Mouse (Mus musculus): ENCODE data around the gene Gm11541.

Gene Gm11541

DNA sequence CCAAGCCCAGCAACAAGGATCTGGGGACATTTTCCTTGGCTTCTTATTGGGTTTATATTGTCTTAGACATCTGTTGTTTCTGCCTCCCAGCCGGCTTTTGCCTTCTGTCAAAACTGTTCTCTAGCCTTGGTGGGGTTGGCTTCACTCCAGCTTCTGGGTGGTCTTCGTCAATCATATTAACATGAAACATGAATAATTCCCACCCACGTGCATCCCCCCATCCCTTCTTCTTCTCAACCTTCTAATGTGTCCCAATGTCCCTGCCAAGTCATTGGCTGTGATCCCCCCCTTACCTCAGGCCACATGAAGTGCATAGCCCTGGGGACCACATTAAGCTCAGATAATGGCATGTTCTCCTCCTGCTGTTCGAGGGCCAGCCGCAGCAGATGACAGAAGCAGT, at the start of gene Gm11541:
Gene Gm11541, minus strand, starts transcription at position 28 of the 400 bp plus-strand sequence.
- in situ Hi-C loops (cut with MboI; ENCODE audit: low pct_unique_long_range_greater_than_20kb in 1 of 2, low sequenced_read_pairs in 2 of 2, unreplicated experiment in 1 of 2): no loop called here

GRCm38 (mm10) chr11:94752946-94753713, 48.8 kb upstream of the Gm11541 start:
- in situ Hi-C loops (cut with MboI; ENCODE audit: low pct_unique_long_range_greater_than_20kb in 1 of 2, low sequenced_read_pairs in 2 of 2, unreplicated experiment in 1 of 2): no loop called here

- in situ Hi-C loops (cut with MboI; ENCODE audit: low pct_unique_long_range_greater_than_20kb in 1 of 2, low sequenced_read_pairs in 2 of 2, unreplicated experiment in 1 of 2): no loop called here
These were observed 37.5 kb upstream of the Gm11541 start, which contains the start of gene Cdc34b for GRCm38 (mm10) chr11:94741732-94742272. Gene Cdc34b (plus strand): TSS chr11:94741782.

DNA sequence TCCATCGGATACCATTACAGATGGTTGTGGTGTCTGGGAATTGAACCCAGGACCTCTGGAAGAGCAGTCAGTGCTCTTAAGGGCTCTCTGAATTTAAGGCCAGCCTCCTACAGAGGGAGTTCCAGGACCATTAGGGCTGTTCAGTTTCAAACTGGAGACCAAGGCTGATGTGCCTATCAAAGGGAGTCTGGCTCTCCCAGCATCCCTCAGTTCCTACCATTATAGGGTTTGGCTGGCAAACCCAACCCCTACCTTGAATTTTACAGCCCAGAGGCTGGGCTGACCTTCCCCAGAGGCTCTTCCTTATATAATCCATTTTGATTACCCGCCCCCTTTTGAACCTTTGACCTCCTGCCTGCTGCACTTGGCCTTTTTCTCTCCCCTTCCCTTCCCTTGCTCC, 31.4 kb upstream of the Gm11541 start:
- in situ Hi-C loops (cut with MboI; ENCODE audit: low pct_unique_long_range_greater_than_20kb in 1 of 2, low sequenced_read_pairs in 2 of 2, unreplicated experiment in 1 of 2): loop anchor here in 1 of 2 experiments (10.0 kb wide), 1 partner anchor 199 kb away; the partner anchor contains the start of gene Col1a1

DNA sequence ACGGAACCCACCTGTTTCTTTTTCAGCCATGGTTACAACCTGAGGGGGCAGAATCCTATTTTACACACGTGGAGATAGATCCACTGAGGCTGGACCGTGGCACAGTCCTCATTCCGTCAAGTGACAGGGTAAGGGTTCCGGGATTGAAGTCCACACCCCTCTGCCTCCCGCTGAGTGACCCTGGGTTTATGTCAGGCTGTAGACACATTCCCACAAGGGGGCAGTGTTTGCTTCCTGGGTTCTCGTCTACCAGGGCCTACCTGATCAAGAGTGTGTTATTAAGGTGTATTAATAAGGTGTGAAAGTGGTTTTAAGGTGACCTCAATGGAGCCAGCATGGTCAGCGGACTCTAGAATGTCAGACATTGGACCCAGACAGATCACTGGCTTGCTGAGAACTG, 28.5 kb upstream of the Gm11541 start:
- in situ Hi-C loops (cut with MboI; ENCODE audit: low pct_unique_long_range_greater_than_20kb in 1 of 2, low sequenced_read_pairs in 2 of 2, unreplicated experiment in 1 of 2): loop anchor here in 1 of 2 experiments (5.0 to 10.0 kb wide), 3 partner anchors 50 to 202 kb away; partner anchors contain the start of genes Col1a1 and Tmem92

- in situ Hi-C loops (cut with MboI; ENCODE audit: low pct_unique_long_range_greater_than_20kb in 1 of 2, low sequenced_read_pairs in 2 of 2, unreplicated experiment in 1 of 2): loop anchor here in 1 of 2 experiments (5.0 to 10.0 kb wide), 3 partner anchors 51 to 204 kb away; partner anchors contain the start of genes Col1a1 and Tmem92
These were observed 26.9 kb upstream of the Gm11541 start for GRCm38 (mm10) chr11:94731229-94731628.

- in situ Hi-C loops (cut with MboI; ENCODE audit: low pct_unique_long_range_greater_than_20kb in 1 of 2, low sequenced_read_pairs in 2 of 2, unreplicated experiment in 1 of 2): loop anchor here in 1 of 2 experiments (5.0 to 10.0 kb wide), 3 partner anchors 52 to 205 kb away; partner anchors contain the start of genes Col1a1 and Tmem92
These were observed 26.0 kb upstream of the Gm11541 start for GRCm38 (mm10) chr11:94730261-94730660.

DNA sequence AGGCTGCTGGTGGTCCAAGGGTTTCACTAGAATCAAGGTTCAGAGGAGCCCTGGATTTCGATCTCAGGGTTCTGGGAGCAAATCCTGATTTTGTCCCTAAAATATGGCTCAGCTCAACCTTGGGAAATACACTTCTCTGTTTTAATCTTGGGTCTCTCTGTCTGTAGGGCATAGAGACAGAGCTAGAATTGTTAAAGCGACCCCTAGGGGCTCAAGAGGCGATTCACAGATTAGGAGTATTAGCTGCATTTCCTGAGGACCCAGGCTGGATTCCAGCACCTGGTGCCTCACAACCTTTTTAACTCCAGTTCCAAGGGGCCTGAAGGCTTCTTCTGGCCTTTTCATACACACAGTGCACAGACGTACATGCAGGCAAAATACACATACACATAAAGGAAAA, 25.3 kb upstream of the Gm11541 start:
- in situ Hi-C loops (cut with MboI; ENCODE audit: low pct_unique_long_range_greater_than_20kb in 1 of 2, low sequenced_read_pairs in 2 of 2, unreplicated experiment in 1 of 2): no loop called here

- in situ Hi-C loops (cut with MboI; ENCODE audit: low pct_unique_long_range_greater_than_20kb in 1 of 2, low sequenced_read_pairs in 2 of 2, unreplicated experiment in 1 of 2): no loop called here
These were observed 24.2 kb upstream of the Gm11541 start for GRCm38 (mm10) chr11:94728545-94728944.

DNA sequence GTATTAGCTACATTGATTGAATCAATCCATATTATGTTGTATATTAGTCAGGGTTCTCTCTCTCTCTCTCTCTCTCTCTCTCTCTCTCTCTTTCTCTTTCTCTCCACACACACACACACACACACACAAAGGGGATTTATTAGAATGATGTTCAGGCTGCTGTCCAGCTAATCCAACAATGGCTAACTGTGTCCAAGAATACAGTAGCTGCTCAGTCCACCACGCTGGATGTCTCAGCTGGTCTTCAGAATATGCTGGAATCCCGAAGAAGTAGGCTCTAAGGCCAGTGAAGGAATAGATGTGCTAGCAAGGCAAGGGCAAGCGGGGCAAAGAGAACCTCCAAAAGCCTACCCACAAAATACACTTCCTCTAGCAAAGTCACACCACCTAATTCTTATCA, 23.0 kb upstream of the Gm11541 start:
- in situ Hi-C loops (cut with MboI; ENCODE audit: low pct_unique_long_range_greater_than_20kb in 1 of 2, low sequenced_read_pairs in 2 of 2, unreplicated experiment in 1 of 2): no loop called here

DNA sequence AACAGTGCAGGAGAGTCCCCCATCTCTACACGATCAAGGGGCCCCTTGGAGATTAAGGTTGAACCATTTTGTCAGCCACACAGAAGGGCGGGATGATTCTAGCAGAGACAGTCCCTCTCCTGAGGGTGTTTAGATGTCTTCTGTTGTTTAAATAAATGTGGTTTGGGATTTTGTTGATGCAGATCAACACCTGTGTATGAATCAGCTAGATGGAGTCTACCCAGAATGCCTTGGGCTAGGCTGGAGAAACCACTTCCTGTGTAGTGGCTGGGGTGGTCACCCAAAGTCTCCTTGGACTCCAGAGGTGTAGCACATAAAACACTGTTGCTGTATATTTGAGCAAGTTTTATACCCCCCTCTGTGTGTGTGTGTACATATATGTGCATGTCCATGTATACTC, 14.9 kb upstream of the Gm11541 start:
- in situ Hi-C loops (cut with MboI; ENCODE audit: low pct_unique_long_range_greater_than_20kb in 1 of 2, low sequenced_read_pairs in 2 of 2, unreplicated experiment in 1 of 2): no loop called here

DNA sequence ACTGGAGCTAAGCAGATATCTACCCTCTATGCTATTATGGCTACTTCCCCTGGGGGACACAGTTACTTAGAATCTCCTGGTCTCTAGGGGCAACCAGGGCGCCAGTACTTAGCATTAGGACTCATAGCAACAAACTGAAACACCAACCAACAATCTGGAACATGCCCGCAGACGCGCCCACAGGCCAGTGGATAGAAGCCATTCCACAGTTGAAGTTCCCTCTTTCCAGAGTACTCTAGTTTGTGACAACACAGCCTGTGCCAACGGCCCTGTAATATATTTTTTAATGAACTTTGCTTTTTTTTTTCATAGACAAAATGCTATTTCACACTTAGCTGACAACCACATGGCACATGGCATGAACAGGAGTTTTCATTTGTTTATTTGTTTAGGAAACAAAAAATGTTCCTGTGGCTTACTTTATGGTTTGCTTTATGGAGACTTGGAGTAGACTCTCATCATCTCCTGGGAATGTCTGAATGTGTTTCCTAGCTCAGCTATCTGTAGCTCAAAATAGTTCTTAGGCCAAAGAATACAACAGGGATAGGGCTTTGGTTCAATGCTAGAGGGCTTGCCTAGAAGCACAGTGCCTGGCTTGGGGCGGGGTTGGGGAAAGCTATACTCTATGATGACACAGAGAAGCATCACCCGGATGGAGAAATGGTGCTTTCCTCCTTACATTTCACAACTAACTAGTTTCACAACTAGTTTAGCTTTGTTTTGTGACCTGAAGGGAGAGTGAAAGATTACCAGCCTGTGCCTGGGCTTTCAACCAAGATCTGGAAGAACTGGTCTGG, 14.0 kb upstream of the Gm11541 start:
- in situ Hi-C loops (cut with MboI; ENCODE audit: low pct_unique_long_range_greater_than_20kb in 1 of 2, low sequenced_read_pairs in 2 of 2, unreplicated experiment in 1 of 2): no loop called here

- in situ Hi-C loops (cut with MboI; ENCODE audit: low pct_unique_long_range_greater_than_20kb in 1 of 2, low sequenced_read_pairs in 2 of 2, unreplicated experiment in 1 of 2): no loop called here
These were observed 12.9 kb upstream of the Gm11541 start for GRCm38 (mm10) chr11:94717239-94717638.

DNA sequence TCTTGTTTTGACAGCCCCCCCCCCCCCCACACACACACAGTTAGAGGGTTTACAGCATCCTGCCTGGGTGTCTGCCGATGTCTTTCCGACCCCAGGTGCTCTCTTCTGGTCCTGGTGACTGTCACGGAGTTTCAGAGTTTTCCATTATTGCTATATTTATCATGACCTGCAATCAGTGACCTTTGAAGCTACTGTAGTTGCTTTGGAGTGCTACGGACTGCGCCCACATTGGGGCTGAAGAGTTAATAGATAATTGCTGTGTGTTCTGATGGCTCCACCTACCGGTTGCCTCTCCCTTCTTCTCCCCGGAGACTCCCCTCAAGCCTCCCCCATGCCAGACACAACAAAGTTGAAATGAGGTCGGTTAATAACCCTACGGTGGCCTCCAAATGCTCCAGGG, 12.5 kb upstream of the Gm11541 start:
- in situ Hi-C loops (cut with MboI; ENCODE audit: low pct_unique_long_range_greater_than_20kb in 1 of 2, low sequenced_read_pairs in 2 of 2, unreplicated experiment in 1 of 2): no loop called here

- in situ Hi-C loops (cut with MboI; ENCODE audit: low pct_unique_long_range_greater_than_20kb in 1 of 2, low sequenced_read_pairs in 2 of 2, unreplicated experiment in 1 of 2): no loop called here
These were observed 11.3 kb upstream of the Gm11541 start for GRCm38 (mm10) chr11:94715622-94716021.

- in situ Hi-C loops (cut with MboI; ENCODE audit: low pct_unique_long_range_greater_than_20kb in 1 of 2, low sequenced_read_pairs in 2 of 2, unreplicated experiment in 1 of 2): no loop called here
These were observed 9.1 kb upstream of the Gm11541 start for GRCm38 (mm10) chr11:94713246-94713860.

- in situ Hi-C loops (cut with MboI; ENCODE audit: low pct_unique_long_range_greater_than_20kb in 1 of 2, low sequenced_read_pairs in 2 of 2, unreplicated experiment in 1 of 2): no loop called here
These were observed 279 bp downstream of the Gm11541 start for GRCm38 (mm10) chr11:94704020-94704419.

GRCm38 (mm10) chr11:94702216-94702610, 2.1 kb downstream of the Gm11541 start:
- in situ Hi-C loops (cut with MboI; ENCODE audit: low pct_unique_long_range_greater_than_20kb in 1 of 2, low sequenced_read_pairs in 2 of 2, unreplicated experiment in 1 of 2): no loop called here
